Mouse (Mus musculus): ENCODE results near the gene Tshb.

Tshb gene

DNA sequence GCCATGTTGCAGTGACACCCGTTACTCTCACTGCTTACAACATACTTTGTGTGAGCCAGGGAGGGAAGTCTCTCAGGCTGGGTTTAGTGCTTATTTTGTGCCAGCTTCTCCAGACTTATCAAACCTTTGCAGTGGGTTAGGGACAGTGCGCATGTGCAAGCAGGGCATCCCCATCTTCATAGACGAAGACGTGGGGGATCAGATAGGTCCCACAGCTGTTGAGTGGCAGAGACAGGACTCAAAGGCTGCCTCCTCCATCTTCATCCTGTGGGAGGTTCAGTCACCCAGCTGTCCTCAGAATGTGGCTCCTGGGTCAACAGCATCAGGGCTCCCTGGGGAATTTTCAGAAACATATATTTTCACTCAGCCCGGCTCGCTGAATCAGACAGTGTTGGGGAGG lies 46.1 kb downstream of the Tshb start:
- DNase-seq: no peak

GRCm38 (mm10) chr3:102735638-102736037 lies 46.9 kb downstream of the Tshb start:
- no peak for DNase-seq

GRCm38 (mm10) chr3:102735031-102735558 lies 47.4 kb downstream of the Tshb start:
- DNase-seq: peak; percentile 65

- peak; percentile 74 for DNase-seq
Measured at GRCm38 (mm10) chr3:102734313-102735030, 48.0 kb downstream of the Tshb start, which contains the start of gene Tspan2. Tspan2 (plus strand) TSS chr3:102734529.

DNA sequence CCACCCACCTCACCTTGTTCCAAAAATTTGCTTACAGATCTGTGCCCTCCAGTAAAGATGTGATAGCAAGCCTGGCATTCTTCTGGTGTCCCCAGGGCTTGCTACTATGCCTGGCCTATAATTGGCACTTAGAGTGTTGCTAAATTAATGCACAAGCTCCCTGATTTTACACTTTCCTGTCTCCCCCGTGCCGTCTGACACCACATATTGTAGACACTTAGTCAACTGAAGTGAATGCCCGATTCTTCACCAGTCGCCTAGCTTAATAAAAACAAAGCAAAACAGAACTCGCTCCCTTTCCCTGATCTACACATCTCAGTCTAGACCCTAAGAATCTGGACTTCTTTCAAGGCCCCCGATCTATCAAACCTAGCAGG lies 48.6 kb downstream of the Tshb start:
- DNase-seq: no peak

- DNase-seq: no peak
Measured at GRCm38 (mm10) chr3:102733050-102733449, 49.5 kb downstream of the Tshb start.

- DNase-seq: no peak
Measured at GRCm38 (mm10) chr3:102732619-102733018, 49.9 kb downstream of the Tshb start.

DNA sequence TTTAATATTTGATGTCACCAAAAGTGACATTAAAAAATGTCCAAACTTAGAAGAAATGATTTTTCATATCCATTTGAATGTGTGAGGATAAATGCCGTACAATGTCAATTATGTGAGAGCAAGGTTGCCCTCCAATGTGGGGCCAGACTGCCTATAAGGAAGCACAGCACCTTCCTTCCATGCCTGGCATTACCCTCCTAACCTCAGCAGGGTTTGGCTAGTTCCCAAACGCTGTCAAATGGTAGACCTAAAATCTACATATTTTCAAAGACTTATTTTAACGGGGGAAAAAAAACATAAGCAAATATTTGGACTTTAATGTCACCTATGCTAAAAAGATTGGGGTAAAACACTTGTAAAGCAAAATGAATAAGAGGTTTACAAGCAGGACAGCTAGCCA lies 51.4 kb downstream of the Tshb start:
- no peak for DNase-seq

DNA sequence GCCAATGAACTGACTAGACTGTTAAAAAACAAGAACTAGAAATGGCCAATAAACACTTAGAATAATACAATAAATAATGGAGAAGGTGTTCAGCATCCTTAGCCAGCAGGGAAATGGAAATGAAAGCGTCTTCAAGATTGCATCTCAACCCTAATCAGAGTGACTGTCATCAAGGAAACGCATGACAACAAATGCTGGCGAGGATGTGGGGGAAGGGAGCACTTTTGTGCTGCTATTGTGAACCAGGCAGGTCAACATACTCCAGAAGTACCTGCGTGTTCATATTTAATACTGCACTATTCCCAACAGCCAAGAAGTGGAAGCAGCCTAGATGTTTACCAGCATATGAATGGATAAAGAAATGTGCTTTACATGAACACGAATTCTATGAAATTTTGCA lies 53.1 kb downstream of the Tshb start:
- DNase-seq: no peak

All from embryo, embryonic 11 days (tissue).